Mouse (Mus musculus): ENCODE measurements around the gene Ccdc12.

Ccdc12 gene

DNA sequence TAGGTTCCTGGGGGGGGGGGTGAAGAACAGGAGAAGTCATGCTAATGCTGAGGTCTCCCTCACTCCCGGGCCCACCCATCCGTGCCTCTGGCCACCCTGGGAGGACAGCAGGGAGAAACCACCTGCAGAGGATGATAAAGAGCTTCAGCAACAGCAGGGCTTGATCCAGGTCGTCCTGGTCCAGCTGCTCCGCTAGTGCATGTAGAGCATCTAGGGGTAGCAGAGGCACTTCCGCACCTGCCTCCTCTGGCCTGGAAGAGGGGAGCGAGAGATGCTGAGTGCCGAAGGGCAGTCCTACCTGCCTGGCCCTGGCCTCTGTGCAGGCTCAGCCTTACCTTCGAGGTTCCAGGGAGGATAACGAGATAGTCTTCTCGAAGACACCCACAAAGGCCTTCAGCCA lies 12.0 kb upstream of the Ccdc12 start:
- in situ Hi-C loops (cut with MboI, MseI), result loop anchor here (5.0 to 10.0 kb wide), 2 partner anchors 73 to 1989 kb away; no protein-coding TSS in a partner anchor

DNA sequence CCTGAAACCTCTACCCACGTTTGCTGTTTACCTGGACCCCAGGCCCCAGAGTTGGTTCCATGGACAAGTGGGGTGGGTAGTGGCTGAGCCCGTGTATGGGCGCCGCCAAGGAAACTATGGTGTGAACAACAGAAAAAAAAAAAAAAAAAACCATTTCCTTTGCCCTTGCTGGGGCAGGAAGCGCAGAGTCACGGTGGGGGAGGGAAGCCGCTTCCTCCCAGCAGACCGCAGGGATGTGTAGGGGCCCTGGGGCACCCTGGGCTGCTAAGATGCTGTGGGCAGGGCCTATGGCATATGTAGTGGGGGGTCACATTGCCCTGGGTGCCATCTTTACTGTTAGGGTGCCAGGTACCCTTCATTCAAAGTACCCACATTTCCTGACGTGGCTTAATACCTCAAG lies 11.1 kb upstream of the Ccdc12 start:
- in situ Hi-C loops (cut with MboI, MseI), result loop anchor here (10.0 kb wide), 1 partner anchor 1990 kb away; no protein-coding TSS in a partner anchor

DNA sequence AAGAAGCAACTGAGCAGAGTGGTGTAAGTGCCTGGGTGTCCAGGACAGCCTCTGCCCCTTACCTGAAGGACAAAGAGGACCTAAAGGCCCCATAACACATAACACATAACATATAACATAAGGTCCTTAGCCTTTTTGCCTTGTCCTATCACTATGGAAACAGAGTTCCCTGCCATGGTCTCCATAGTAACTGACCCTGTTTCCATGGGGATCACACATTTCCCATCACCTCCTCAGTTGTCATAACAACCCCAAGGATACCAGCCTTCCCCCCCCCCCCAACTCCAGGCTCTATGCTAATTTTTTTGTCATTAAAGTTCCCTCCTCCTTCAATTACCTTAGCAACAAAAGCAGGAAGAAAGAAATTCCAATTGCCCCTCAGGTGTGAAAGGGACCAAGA lies 6.5 kb upstream of the Ccdc12 start:
- in situ Hi-C loops (cut with MboI, MseI), result loop anchor here (10.0 kb wide), 1 partner anchor 1995 kb away; no protein-coding TSS in a partner anchor

DNA sequence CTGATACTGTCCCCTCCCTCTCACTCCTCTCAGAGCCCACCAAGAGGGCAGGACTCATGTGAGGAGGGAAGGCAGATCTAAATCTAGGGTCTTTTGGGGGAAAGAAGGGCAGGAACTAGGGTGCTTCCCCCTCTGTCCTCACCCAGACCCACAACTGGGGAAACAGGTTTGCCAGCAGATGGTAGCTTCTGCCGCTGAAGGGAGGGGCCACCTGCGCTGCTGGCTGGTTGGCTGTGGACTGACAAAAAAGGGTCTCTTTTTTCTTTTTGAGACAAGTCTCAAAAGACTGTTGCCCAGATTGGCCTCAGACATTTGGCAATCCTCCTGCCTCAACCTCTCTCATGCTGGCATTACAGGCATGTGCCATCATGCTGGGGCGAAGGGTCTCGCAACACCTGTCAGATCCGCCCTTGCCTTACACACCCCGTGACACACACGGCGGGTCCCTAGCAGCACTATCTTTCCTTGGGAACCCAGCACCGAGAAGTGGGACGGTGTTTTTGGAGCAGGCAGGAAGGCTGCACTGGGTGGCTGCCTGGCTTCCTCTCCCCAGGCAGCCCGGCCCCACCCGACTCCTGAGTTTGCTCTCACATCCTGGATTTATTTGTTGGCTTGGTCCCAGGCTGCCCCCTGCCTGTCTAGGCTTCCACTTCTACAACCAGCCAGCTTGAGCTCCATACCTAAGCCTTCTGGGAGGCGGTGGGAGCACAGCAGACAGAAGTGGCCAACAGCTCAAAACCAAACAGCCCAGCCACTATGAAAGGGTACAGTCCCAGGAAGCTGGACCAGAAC lies 4.2 kb upstream of the Ccdc12 start:
- in situ Hi-C loops (cut with MboI, MseI), result no loop called here

DNA sequence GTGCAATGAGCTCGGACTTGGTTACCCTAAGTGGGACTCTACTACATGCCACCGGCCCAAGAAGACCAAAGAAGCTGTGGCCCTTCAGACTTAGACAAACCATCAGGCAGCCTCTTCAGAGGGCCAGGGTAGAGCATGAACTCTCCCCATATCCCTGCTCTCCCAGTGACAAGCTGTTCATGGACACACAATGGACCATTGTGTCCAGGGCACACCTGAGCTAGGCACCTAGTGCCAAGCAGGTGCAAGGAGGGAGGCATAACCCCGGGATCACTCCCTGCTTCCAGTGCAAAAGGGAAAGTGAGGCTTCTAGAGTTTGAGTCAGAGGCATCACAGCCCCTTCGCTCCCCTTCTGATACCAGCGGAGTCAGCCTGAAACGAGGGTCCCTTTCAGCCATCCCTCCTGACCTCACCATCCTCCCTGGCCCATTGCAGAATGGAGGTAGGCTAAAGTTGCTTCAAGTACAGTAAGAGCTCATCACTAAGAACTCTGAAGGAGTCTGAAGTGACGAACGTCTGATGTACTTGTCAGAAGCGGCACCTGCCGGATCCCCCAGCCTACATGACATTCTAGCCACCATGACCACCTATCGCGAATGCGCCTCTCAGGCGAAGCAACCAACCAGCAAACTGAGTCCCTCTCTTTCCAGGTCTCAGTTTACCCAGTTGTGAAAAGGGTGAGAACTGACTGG lies 3.2 kb upstream of the Ccdc12 start:
- in situ Hi-C loops (cut with MboI, MseI), result no loop called here

DNA sequence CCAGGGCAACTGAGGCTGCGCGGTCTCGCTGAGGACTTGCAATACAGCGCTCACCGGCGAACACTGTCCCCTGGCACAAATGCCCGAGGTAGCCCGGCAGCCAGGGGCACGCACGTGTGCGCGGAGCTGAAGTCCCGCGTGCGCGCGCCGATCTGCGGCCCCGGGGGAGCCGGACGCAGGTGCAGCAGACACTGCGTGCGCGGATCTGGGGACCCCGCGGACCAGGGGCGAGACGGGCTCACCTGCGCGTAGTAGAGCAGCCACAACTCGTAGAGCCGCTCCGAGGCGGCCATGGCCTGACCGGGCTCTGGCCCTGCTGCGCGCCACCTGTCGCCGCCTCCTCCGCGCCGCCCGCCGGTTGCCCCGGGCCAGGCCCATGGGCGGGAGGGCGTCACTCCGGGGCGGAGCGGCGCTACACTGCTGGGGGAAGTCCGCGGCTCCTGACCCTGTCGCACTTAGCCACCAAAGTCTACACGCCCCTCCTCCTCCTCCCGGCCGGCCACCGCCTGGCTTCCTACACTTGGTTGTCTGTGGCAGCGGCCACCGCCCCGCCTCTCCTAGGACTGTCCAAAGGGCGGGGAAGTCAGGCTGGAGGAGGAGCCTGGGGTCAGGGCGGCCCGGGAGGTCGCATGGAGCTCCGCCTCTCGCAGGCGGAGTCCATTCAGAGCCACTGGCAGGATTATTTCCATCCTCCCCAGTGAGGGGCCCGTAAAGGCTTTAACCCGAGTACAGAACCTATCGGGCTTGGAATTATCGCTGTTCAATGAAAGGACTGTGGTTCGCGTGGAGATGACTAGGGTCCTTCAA lies 2.4 kb upstream of the Ccdc12 start, which contains the start of gene Nbeal2:
TSS of gene Nbeal2 (minus strand) at position 507 of the 807 bp plus-strand sequence.
- in situ Hi-C loops (cut with MboI, MseI), result no loop called here

DNA sequence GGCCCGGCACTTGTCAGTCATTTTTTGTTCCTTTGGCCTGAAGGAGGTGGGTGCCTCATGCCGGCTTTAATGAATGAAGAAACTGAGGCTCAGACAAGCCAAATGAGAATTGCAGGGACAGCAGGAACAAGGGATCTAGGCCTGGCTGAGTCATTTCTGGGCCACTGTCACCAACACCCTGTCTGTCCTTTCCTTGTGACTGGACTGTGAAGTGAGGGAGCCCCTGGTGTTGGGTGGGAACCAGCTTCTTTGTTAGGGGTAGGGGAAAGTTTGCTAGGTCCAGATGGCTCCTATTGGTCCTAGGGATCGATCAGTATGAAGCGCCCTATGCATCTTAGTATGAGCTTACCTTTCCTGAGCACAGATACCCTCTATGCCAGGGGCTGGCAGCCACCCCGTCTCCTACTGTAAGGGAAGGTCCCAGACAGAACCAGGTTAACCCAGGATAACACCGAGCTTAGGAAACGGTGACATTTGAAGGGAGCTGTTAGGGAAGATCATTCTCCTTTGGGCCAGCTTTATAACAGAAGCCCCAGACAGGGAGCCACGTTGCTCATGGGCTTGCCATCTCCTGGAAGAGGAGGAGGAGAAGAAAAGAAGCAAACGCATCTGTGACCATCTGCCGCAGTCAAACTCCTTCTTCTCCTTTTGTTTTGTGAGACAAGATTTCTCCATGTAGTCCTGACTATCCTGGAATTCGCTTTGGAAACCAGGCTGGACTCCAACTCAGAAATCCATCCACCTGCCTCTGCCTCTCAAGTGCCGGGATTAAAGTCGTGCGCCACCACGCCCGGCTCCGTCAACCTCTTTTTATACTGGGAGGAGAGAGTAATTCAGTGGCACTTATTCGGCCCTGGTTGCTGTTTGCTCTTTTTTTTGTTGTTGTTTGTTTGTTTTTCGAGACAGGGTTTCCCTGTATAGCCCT lies 1.3 kb upstream of the Ccdc12 start:
- in situ Hi-C loops (cut with MboI, MseI), result no loop called here

DNA sequence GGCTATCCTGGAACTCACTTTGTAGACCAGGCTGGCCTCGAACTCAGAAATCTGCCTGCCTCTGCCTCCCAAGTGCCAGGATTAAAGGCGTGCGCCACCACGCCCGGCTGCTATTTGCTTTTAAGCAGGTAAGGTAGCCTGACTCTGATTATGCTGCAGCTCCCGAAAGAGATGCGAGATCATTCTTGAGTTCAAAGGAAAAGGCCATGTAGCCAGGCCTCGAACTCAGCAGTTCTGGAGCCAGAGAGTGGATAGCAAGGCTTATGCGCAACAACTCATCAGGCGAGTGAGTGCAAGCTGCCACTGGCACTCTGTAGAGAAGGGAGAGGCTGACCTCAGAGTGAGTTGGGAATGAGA lies 674 bp upstream of the Ccdc12 start:
- in situ Hi-C loops (cut with MboI, MseI), result no loop called here

DNA sequence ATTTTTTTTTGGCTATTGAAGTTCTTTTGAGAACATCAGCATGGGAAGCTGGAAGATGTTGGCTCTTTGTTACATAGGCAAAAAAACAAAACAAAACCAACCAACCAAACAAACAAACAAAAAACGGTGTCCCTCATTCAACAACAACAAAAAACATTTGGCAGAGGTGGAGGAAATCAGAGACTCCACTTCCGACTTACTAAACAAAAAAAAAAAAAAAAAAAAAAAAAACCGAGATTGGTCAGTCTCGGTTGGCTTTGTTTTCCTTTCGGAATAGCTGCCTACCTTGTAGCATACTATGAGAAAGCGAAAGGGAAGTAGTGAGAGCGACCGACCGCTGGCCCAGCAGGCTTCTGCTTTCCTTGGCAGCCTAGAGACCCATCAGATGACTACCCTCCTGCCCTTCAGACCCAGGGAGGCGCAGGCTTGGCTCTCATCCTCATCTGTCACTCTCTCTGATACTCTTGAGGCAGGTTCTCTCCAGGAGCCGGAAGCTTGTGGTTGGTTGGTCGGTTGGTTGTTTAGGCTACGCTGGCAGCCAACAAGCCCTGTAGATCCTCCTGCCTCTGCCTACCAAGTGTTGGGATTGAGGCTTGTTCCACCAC lies 1.3 kb downstream of the Ccdc12 start:
- in situ Hi-C loops (cut with MboI, MseI), result no loop called here

DNA sequence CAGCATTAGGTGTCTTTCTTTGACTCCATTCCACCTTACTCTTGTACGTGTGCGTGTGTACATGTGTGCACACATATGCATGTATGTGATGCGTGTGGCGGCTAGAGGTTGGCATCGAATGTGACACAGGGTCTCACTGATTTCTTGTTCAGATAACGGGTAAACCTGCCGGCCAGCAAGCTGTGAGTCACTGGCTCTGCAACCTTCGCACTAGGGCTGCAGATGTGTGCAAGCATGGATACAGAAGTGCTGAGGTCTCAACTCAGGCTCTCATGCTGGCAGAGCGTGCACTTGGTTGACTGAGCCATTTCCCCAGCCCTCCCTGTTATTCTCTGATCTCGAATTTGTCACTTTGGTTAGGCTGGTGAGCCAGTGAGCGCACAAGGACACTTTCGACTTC lies 3.2 kb downstream of the Ccdc12 start:
- in situ Hi-C loops (cut with MboI, MseI), result no loop called here

DNA sequence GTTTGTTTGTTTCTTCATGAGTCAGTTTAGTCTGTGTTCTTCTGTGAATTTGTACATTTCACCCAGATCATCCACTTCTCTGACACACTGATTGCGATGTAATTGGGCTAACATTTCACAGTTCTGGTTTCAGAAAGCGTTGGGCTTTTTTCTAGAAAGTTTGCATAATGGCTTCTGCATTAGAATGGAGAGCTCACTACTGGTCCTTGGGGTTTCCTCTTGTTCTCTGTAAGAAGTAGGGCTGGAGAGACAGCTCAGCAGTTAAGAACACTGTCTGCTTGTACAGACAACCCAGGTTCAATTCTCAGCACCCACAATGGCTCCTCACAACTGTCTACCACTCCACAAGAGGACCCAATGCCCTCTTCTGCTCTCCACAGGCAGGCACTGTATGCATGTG lies 3.9 kb downstream of the Ccdc12 start:
- in situ Hi-C loops (cut with MboI, MseI), result no loop called here

DNA sequence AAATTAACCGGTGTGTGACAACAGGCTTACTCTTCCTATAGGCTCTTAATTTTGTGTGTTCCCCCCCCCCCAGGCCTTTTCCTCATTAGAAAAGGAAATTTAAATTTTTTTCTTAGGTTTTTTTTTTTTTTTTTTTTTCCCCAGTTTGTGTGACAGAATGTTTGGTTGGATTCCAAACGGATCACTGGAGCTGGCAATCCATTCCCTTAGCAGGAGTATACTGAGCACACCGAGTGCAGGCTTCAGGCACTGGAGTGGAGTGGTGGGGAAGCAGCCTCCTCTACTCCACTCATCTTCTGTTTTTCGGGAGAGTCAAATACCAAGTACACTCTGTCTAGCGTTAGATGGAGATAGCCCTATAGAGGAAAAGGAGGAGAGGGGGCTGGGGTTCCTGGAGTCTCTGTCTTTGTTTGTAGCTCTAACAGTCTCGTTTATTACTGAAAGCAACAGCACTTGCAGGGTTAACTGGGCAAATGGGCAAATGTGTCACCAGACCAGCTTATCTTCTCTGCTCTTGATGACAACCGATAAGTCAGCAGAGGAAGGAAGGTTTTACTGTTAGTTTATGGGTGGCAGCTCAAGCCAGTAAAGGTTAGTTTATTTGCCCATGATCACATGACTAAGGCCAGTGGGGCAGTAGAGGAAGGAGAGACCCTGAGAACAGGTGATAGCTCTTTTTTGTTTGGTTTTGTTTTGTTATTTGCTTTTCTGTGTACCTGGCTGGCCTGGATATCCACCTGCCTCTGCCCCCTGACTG lies 4.7 kb downstream of the Ccdc12 start:
- in situ Hi-C loops (cut with MboI, MseI), result no loop called here

DNA sequence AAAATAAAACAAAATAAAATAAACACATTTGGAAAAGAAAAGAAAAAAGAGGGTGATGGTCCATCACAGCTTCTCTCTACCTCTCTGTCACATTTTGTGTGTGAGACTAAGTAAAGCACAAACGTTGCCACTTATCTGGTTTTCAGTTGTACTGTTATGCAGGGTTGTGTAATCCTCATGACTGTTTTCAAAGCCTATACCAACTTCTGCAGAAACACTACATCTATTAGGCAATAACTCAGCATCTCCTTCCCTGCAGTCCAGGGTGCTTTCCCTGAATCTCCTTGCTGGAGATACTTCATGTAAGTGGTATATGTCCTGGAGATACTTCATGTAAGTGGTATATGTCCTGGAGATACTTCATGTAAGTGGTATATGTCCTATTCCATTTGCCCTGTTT lies 6.5 kb downstream of the Ccdc12 start:
- in situ Hi-C loops (cut with MboI, MseI), result no loop called here

DNA sequence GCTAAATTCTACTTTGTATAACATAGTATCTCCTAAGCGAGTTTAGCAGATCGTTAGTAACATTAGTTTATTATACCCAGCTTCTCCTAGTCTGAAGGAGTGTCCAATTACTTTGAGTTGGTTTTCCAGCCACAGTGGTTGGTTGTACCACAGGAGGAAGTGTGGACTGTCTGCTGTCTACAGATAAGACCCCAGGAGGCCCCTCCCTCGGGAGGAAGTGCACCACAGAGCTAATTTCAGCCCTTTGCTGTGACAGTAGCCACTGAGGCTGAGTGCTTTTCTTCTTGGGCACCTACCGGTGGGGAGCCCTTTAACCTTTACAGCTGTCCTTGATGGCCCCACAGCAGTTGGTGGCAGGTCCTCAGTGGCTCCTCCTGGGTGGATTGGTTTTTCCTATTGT lies 9.6 kb downstream of the Ccdc12 start:
- in situ Hi-C loops (cut with MboI, MseI), result no loop called here

DNA sequence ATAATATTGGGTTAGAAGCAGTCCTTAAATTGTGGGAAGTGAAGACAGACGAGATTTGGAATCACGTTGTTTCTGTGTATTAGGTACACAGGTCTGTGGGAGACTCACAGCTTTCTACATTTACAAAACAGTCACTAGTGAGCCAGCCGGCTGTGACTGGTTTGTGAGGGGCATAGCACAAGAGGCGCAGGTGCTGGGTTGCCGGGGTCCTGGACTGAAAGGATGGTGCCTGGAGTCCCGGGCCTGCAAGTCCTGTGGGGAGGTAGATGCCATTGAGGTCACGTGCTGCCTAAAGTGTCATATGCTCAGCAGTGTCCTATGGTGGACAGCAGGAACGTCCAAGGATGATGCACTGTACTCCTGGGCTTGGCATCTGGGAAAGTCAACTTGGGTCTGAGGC lies 10.1 kb downstream of the Ccdc12 start:
- in situ Hi-C loops (cut with MboI, MseI), result no loop called here

DNA sequence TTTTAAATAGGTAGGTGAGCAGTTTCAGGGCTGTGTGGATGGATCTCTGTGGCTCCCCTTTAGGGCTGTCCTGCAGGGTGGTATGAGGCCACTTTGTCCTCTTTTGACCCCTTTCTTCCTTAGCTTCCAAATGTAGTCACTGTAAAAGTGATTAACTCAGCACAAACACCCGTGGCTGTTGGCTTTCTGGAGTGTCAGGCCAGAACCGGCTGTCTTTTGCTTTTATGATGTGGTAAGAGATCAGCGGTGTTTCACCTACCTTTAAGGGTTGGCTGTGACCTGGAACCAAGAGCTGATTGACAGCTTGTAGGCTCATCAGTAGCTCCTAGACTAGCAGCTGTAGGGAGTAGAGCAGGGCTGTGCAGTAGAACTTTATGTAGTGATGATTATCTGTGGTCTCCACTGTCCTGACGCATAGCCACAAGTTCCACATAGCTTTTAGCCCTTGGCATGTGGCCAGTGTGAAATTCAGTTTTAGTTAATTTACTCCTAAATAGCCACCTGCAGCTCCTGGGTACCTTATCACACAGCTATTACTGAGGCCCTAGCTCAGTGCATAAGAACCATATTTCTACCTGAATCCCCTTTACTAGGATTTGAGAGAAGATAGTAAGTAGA lies 11.0 kb downstream of the Ccdc12 start:
- in situ Hi-C loops (cut with MboI, MseI), result no loop called here

DNA sequence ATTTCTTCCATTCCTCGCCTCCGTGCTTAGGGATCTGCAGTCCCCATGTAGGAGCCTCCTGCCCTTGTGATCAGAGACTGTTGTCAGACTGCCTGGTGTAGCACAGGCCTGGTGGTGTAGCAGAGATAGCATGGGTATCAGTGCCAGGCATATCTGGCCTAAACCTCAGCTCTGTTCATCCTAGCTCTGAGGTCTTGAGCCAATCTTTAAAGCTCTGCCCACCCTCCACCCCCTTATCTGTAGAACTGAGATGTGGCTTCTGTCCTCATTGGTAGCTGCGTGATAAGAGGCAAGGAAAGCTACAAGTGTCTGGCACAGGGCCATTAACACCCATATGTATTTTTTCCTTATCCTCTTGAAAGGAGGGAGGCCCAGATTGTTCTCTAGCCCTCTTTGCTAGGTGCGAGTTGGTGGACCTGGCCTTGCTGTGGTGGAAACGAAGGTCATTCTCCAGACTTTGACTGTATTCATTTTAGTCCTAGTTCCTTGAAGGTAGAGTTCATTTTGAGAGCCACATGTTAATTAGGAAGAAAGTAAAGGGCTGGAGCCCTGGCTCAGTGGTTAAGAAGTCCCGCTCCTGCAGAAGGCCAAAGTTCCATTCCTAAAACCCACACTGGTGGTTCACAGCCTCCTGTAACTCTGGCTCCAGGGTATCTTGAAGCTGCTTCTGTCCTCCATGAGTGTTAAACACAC lies 12.4 kb downstream of the Ccdc12 start:
- in situ Hi-C loops (cut with MboI, MseI), result no loop called here

DNA sequence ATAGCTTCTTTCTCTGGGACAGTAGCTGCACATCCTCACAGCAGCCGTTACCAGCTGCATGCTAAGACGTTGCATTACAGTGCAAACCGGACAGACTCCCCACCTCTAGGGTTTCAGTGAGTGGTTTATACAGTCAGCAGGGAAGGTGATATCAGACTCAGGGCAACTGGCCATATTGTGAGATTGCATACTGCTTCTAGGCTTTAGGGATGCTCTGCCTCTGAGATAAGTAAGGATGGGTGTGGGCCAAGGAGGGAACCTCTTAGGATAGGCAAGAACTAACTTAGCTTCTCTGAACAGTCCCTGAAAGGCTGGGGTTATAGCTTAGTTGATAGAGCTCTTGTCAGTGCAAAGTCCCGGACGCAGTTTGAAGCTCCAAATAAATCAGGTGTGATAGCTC lies 13.5 kb downstream of the Ccdc12 start:
- in situ Hi-C loops (cut with MboI, MseI), result no loop called here
